Mouse (Mus musculus): Measurements from ENCODE around the gene Prr36. TPM values are rescaled to one million over a fixed set of nuclear protein-coding genes. Genes with fewer than 3 reads are reported as not detected.

The Prr36 gene
- polyA plus RNA-seq, 2 experiments, result 0.17 to 0.22 TPM

GRCm38 (mm10) chr8:4201321-4201720, 15.9 kb downstream of the Prr36 start:
- ATAC-seq (ENCODE audit: insufficient read depth), result no peak

GRCm38 (mm10) chr8:4193588-4193894, 23.7 kb downstream of the Prr36 start:
- H3K9ac ChIP-seq (replicated peaks), result no peak overlapping the region

More at GRCm38 (mm10) chr8:4201321-4201720, 15.9 kb downstream of the Prr36 start:
- WGBS (ENCODE audit: insufficient replicate concordance), result 25% methylated on average over 2 of the region's 2 CpGs
- Histone ChIP-seq H3K4me2 (ENCODE audit: low read depth) (no peak overlapping the region), H3K4me1 (replicated peaks; ENCODE audit: control insufficient read depth in 2 of 2, insufficient read depth in 2 of 2, low read length in 1 of 2) (no peaks in the 10 kb centered on the region), H3K9me3 (ENCODE audit: control insufficient read depth, low read length) (no peaks in the 10 kb centered on the region), H3K36me3 (replicated peaks; ENCODE audit: control insufficient read depth, insufficient read depth, low read depth) (no peaks in the 10 kb centered on the region), H3K9ac (replicated peaks) (no peak overlapping the region), H3K27ac (no peak overlapping the region), H3K4me3 (ENCODE audit: insufficient read depth in 1 of 2, low read depth in 2 of 2, low read length in 2 of 2) (no peak overlapping the region), H3K27me3 (ENCODE audit: control insufficient read depth, insufficient read depth, low read length) (peaks cover 17% of the 10 kb centered on the region)
- DNase-seq (ENCODE audit: low read depth in 3 of 3, low spot score in 3 of 3), result no peak
- TF ChIP-seq EP300 (IDR thresholded peaks at IDR 0.05; ENCODE audit: low read depth) (no peak), CTCF (IDR thresholded peaks at IDR 0.05; ENCODE audit: low read depth) (no peak)

GRCm38 (mm10) chr8:4192807-4193587, 24.3 kb downstream of the Prr36 start:
- Histone ChIP-seq H3K36me3 (replicated peaks; ENCODE audit: control insufficient read depth, insufficient read depth, low read depth) (no peaks in the 10 kb centered on the region), H3K9me3 (ENCODE audit: control insufficient read depth, low read length) (no peaks in the 10 kb centered on the region), H3K27ac (no peak overlapping the region), H3K4me2 (ENCODE audit: low read depth) (no peak overlapping the region; the same call in 1 of the 2 replicates), H3K27me3 (ENCODE audit: control insufficient read depth, insufficient read depth, low read length) (no peaks in the 10 kb centered on the region), H3K4me3 (ENCODE audit: insufficient read depth in 1 of 2, low read depth in 2 of 2, low read length in 2 of 2) (no peak overlapping the region), H3K4me1 (replicated peaks; ENCODE audit: control insufficient read depth in 2 of 2, insufficient read depth in 2 of 2, low read length in 1 of 2) (peaks cover 18 to 21% of the 10 kb centered on the region in 2 experiments), H3K9ac (replicated peaks) (no peak overlapping the region)
- TF ChIP-seq CTCF (IDR thresholded peaks at IDR 0.05; ENCODE audit: low read depth), result peak; percentile 97
- TF ChIP-seq EP300 (IDR thresholded peaks at IDR 0.05; ENCODE audit: low read depth), result no peak
- 13% methylated on average over 18 of the region's 18 CpGs for WGBS (ENCODE audit: insufficient replicate concordance)
- ATAC-seq (ENCODE audit: insufficient read depth) (peak; percentile 29), DNase-seq (ENCODE audit: low read depth in 3 of 3, low spot score in 3 of 3) (peak; percentile 52 to 56 (median 54))

More at GRCm38 (mm10) chr8:4193588-4193894, 23.7 kb downstream of the Prr36 start:
- H3K27ac ChIP-seq, result no peak overlapping the region
- peaks cover 12 to 15% of the 10 kb centered on the region in 2 experiments for H3K4me1 ChIP-seq (replicated peaks; ENCODE audit: control insufficient read depth in 2 of 2, insufficient read depth in 2 of 2, low read length in 1 of 2)
- H3K27me3 ChIP-seq (ENCODE audit: control insufficient read depth, insufficient read depth, low read length), result no peaks in the 10 kb centered on the region
- TF ChIP-seq EP300 (IDR thresholded peaks at IDR 0.05; ENCODE audit: low read depth) (no peak), CTCF (IDR thresholded peaks at IDR 0.05; ENCODE audit: low read depth) (no peak)
- DNase-seq (ENCODE audit: low read depth in 3 of 3, low spot score in 3 of 3), result no peak
- no peaks in the 10 kb centered on the region for H3K36me3 ChIP-seq (replicated peaks; ENCODE audit: control insufficient read depth, insufficient read depth, low read depth)
- no peak for ATAC-seq (ENCODE audit: insufficient read depth)
- H3K4me2 ChIP-seq (ENCODE audit: low read depth), result no peak overlapping the region
- 48% methylated on average over 7 of the region's 7 CpGs for WGBS (ENCODE audit: insufficient replicate concordance)
- H3K9me3 ChIP-seq (ENCODE audit: control insufficient read depth, low read length), result no peaks in the 10 kb centered on the region
- H3K4me3 ChIP-seq (ENCODE audit: insufficient read depth in 1 of 2, low read depth in 2 of 2, low read length in 2 of 2), result no peak overlapping the region

- H3K4me2 ChIP-seq (ENCODE audit: low read depth), result no peak overlapping the region
- peaks cover 18 to 23% of the 10 kb centered on the region in 2 experiments for H3K4me1 ChIP-seq (replicated peaks; ENCODE audit: control insufficient read depth in 2 of 2, insufficient read depth in 2 of 2, low read length in 1 of 2)
- 72% methylated on average over 5 of the region's 5 CpGs for WGBS (ENCODE audit: insufficient replicate concordance)
- H3K27ac ChIP-seq, result no peak overlapping the region
- peaks cover 3% of the 10 kb centered on the region for H3K36me3 ChIP-seq (replicated peaks; ENCODE audit: control insufficient read depth, insufficient read depth, low read depth)
- no peak overlapping the region for H3K9ac ChIP-seq (replicated peaks)
- ATAC-seq (ENCODE audit: insufficient read depth) (no peak), DNase-seq (ENCODE audit: low read depth in 3 of 3, low spot score in 3 of 3) (no peak)
- H3K9me3 ChIP-seq (ENCODE audit: control insufficient read depth, low read length), result no peaks in the 10 kb centered on the region
- H3K27me3 ChIP-seq (ENCODE audit: control insufficient read depth, insufficient read depth, low read length), result no peaks in the 10 kb centered on the region
- TF ChIP-seq CTCF (IDR thresholded peaks at IDR 0.05; ENCODE audit: low read depth) (no peak), EP300 (IDR thresholded peaks at IDR 0.05; ENCODE audit: low read depth) (no peak)
- H3K4me3 ChIP-seq (ENCODE audit: insufficient read depth in 1 of 2, low read depth in 2 of 2, low read length in 2 of 2), result no peak overlapping the region
Observed at GRCm38 (mm10) chr8:4192305-4192704, 25.0 kb downstream of the Prr36 start.

- ATAC-seq (ENCODE audit: insufficient read depth) (peak; percentile 96), DNase-seq (ENCODE audit: low read depth in 3 of 3, low spot score in 3 of 3) (peak in 2 of 3 experiments; percentile 63 to 68)
- no peaks in the 10 kb centered on the region for H3K9me3 ChIP-seq (ENCODE audit: control insufficient read depth, low read length)
- TF ChIP-seq CTCF (IDR thresholded peaks at IDR 0.05; ENCODE audit: low read depth) (no peak), EP300 (IDR thresholded peaks at IDR 0.05; ENCODE audit: low read depth) (0 out of 2 replicates have a peak, but pooled peaks have one; percentile 17)
- H3K4me1 ChIP-seq (replicated peaks; ENCODE audit: control insufficient read depth in 2 of 2, insufficient read depth in 2 of 2, low read length in 1 of 2), result peaks cover 18 to 28% of the 10 kb centered on the region in 2 experiments
- H3K9ac ChIP-seq (replicated peaks), result peak overlapping the region; percentile 44
- peak overlapping the region; percentile 62 for H3K27ac ChIP-seq
- peak overlapping the region; percentile 59 for H3K4me2 ChIP-seq (ENCODE audit: low read depth)
- H3K4me3 ChIP-seq (ENCODE audit: insufficient read depth in 1 of 2, low read depth in 2 of 2, low read length in 2 of 2), result peak overlapping the region in 1 of 2 experiments; percentile 0; a peak in 1 of 4 replicates
- 2% methylated on average over 3 of the region's 3 CpGs for WGBS (ENCODE audit: insufficient replicate concordance)
- no peaks in the 10 kb centered on the region for H3K27me3 ChIP-seq (ENCODE audit: control insufficient read depth, insufficient read depth, low read length)
- peaks cover 3% of the 10 kb centered on the region for H3K36me3 ChIP-seq (replicated peaks; ENCODE audit: control insufficient read depth, insufficient read depth, low read depth)
Observed at GRCm38 (mm10) chr8:4189031-4189722, 28.1 kb downstream of the Prr36 start.

Measured in liver, embryonic 14.5 days (tissue).